Mouse (Mus musculus) ES-CJ7 (cell line): ENCODE results near the gene Castor2.
A peak's percentile ranks its signal among the peaks of the same experiment; 100 is the strongest.

ENCODE experiments used
- DNase-seq: peaks from one replicate; pipeline ENCODE4 v3.0.0; 2011; ENCODE audit warnings: low read depth, low spot score

Gene Castor2

DNA sequence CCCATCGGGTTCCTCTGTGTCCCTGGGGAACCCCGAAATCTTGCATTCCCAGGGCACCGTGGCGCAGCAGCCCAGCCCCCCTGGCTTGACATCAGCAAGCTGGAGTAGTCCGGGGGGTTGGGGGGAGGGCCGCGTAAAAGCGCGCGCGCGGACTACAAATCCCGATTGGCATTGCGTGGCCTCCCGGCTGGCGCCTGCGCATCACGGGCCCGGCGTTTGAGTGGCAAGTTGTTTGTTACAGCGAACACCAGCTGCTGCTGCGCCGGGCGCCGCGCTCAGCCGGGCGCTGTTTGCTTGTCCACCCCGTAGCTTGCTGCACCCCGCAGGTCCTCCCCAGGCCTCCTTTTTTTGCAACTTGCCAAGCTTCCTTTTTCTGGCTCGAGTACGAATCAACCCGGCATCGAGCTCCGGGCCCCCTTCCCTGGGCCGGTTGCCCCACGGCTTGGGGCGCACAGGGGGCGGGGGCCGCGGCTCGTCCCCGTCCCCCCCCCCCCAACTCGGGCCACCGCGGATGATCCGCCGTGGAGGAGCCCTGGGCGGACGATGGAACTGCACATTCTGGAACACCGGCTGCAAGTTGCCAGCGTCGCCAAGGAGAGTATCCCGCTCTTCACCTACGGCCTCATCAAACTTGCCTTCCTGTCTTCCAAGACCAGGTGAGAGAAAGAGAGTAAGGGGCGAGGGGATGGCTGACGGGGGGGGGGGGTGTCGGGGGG lies at the start of gene Castor2:
Gene Castor2, plus strand, starts transcription at position 216 of the 716 bp plus-strand sequence.
- peak; percentile 93 for DNase-seq

DNA sequence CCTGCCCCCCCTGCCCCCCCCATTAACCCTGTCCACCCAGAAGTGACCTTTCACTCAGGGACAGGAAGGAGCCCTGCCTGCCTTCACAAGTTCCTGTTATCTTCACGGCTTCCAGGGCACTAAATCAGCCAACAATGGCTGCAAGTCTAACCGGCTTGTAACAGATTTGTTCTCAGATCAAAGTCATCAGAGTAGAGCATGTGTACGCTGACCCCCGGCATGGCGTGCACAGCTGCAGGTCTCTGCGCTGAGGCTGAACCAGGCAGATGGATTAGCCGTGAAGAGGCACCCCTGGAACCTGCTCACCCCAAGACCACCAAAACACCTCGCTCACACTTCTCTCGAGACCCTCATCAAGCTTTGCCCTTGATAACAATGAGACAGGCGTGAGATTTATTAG lies 48.8 kb upstream of the Castor2 start:
- no peak for DNase-seq

DNA sequence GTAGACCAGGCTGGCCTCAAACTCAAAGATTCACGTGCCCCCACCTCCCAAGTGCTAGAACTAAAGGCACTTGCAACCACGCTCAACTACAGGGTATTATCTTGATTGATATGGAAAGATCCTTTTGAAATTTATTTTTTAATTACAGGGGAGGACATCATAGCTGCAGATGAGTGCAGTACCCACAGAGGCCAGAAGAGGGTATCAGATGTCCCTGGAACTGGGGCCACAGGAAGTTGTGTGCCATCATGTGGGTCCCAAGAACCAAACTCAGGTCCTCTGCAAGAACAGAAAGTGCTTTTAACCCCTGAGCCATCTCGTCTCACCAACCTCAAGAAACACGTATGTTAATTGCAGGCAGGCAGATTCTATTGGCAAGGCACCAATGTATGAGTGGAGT lies 46.9 kb upstream of the Castor2 start:
- DNase-seq = peak; percentile 31

DNA sequence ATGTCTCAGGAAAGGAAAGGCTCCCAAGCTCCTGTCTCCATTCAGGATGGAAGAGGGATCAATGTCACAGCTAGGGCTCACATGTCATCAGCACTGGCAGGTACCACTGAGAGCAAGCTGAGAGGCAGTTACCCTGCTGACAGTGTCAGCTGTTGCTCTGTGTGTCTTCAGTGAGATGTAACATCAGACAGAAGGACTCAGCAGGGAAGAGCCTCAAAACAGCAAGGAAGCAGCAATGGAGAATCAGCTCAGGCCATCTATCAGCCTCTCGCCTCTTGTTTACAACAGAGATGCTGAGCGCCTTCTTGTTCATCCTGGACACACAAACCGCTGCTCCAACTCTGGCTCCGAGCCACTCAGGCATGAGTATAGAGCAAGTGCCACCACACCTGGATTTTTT lies 45.0 kb upstream of the Castor2 start:
- DNase-seq = no peak

DNA sequence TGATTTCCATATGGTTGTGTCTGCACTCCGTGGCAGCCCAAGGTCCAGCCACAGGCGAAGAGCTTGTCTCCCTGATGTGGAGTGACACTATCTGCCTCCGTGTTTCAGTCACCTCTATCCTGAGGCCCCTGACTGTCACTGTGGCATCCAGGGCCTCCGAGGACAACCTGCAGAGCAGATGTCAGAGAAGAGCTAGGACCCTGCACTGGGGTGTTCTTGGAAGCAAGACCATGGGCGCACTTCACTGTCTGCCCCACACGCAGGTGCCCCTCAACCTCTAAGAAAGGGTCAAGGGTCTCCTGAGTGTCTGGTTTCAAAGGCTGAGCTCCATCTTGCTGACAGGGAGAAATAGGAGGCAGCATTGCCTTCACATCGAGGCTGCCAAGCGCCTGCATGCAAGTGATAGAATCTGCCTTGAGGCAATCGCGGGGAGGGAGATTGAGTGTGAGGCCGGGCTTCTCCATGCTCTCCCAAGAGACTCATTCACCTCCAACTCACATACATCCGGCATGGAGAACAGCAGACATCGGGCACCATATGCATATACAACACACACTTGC lies 40.6 kb upstream of the Castor2 start:
- DNase-seq = no peak

DNA sequence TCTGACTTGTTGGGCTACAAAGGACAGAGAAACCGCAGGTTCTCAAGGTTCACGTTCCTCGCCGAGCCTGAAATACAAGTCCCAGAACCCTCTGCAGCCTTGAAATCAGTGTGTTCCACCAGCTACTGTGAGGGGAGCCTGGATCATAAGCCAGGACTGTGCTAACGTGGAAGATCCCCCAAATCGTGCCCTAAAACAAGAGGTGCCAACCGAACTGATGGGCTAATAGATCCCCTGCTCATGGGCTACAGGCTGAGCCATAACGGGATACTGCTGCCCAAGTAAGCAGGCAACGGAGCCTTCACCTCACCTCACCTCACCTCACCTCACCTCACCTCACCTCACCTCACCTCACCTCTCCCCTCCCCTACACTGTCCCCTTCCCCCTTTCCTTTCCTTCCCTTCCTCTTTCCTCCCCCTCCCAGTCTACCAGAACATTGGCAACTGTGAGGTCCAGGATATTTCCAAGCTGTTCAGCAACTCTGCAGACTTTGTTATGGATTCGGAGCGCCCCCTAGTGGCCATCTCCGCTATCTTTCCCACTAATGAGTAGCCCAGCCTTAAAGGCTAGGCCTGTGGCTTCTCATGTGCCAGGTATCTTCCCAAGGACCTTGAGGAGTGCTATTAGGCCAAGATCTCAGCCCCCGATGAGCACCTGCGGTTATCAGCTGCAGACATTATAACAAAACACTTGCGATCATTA lies 36.0 kb upstream of the Castor2 start:
- peak; percentile 80 for DNase-seq

DNA sequence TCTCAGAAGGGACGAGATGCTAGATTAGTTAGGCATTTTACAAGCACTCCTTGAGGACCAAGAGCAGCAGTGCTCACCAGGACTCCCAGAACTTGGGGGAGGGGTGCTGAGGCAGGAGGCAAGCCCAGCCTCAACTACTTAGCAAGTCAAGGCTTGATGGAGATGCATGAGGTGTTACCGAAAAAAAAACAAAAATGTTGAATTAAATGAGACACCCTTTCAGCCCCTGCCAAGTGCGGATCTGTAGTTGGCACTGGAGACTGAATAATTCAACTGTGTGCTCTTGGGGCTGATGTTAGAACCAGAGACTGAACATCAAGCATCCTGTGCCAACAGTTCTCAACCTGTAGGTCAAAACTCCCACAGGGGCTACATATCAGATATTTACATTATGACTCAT lies 33.2 kb upstream of the Castor2 start:
- no peak for DNase-seq

DNA sequence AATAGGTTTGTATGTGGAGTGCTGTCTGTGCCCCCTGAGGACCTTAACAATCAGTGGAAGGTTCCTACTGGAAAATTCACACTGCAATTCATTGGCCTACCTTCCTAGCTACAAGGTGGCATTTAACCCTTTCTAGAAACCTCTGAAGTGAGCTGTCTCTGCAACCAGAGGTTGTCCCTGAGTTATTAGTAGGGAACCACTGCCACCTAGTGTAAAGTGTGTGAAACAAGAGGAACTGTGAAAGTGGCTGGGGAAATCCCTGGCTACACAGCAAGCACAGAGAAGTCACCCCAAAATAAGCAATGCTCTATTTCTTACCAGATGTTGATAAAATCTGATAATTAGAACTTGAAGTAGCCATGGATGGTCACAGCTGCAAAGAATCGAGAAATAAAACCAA lies 31.6 kb upstream of the Castor2 start:
- DNase-seq = peak; percentile 41

DNA sequence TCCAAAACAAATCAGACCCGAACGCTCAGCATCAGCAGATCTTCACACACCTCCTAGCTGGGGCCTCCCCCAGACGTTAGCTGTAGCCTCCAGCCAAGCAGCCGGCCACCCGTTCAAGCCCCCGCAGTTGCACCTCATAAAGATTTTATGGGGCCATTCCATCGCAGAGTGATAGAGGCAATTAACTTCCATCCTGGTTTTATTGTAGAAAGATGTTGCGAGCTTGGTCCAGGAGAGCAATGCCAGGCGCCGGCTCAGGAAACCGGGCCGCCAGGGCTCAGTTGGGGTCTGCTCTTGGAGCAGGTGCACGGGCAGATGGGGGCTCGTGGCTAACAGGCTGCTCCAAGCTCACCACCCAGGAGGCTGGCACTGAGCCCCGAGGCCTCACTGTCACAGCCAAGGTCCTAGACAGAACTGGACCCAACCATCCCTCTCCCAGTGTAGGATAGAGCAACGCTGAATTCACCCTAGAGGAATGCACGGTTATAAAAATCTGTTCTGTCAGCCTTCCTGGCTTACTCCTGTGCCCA lies 25.9 kb upstream of the Castor2 start:
- DNase-seq = no peak

DNA sequence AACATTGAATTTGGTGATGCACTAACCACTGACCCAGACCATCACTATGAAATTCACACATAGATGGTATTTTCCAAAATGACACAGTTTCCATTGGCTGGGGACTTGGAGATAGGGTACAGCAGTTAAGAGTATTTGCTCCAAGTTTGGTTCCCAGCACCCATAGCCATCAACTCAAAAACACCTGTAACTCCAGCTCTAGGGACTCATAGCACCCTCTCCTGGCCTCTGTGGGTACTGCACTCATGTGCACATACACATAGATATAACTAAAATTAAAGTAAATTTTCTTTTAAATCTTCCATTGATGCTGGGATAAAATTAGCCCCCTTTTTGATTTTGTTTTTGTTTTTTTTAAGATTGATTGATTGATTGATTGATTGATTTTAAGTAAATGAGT lies 25.1 kb upstream of the Castor2 start:
- no peak for DNase-seq

DNA sequence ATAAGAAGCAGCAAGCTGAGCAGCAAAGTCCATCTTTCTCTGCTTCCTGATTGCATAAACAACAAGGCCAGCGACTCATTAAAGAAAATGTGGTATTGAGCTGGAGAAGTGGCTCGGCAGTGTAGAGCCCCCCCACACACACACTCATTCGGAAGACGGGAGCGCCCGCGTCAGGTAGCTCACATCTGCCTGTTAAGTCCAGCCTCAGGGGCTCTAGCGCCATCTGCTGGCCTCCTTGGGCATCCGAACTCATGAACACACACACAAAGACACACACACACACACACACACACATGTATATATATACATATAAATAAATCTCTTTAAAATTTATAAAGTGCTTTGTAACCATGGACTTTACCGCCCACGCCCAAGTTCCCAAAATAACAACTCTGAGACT lies 23.3 kb upstream of the Castor2 start:
- peak; percentile 47 for DNase-seq

DNA sequence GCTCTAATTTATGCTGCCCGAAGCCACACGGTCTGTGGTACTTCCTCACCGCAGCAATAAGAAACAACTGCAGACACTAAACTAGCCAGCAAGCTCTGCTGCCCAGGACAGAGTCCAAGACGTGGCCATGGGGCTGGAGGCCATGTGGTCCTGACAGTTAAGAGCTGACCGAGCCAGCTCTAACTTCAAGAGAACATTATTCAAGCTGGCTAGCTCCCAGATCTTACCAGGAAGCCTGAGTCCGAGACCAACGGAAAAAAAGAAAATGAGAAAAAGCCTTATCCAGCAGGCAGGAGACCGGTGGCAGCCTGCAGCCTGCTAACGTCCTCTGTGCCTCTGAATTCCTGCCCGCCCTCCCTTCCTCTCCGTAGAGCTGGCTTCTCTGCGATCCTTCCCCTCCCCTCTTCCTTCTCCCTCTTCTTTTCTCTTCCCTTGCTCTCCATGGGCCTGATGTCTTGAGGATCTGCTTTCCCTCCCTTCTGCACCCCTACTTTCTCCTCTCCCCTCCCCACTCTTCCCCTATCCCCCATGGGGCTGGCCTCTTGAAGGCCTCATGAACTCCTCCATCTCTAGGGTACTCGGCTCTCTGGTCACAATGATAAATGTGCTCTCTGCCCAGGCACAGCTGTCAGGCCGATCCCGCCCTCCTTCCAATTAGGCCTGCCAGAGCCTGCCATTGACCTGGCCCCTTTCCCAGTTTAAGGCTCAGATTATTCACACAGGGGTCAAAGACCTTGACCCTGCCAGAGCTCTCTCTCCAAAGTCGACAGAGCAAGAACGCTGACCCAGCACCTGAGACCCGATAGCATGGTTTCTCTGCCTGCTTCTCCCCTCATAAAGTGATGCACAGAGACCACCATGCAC lies 18.6 kb upstream of the Castor2 start:
- DNase-seq = no peak

DNA sequence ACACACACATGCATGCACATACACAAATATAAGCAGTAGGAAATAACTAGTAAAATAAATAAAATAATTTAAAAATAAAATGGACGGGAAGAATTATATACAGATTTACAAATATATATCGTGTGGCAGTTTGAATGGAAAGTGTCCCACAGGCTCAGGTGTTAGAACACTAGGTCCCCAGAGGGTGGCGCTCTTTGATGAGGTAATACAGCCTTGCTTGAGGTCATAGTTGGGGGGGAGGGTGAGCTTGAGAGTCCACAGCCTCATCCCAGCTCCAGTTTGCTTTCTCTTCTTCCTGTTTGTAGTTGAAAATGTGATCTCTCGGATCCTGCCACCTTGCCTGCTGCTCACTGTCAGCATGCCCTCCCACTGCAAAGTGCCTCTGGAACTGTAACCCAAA lies 14.3 kb upstream of the Castor2 start:
- peak; percentile 42 for DNase-seq

DNA sequence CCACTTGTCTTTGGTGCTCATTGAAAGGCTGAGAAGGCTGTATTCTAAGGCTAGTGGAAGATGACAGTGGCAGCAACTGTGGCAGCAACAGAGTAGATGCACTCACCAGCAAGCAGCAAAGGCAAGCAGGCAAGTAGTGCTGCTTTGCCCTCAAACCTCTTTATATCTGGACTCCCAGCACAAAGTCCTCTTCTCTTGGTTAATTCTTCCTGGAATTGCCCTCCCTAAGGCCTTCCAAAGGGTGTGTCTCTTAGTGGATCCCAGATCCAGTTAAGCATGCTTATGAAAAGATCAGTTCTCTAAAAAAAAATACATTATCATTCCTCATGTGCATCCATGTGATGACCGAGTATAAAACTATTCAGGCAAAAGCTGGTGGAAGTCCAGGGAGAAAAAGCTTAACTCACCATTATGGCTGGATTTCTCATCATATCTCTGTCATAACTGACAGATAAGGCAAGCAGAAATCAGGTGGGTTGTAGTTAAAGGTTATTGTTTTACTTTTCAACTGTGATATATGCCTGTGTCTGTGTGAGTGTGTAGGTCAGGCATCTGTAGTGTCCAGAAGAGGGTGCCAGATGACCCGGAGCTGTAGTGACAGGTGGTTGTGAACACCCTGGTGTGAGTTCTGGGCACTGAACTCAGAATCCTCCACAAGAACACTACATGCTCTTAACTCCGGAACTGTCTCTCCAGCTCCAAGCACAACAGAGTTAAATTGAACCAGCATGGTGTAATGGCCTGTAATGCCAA lies 13.4 kb upstream of the Castor2 start:
- DNase-seq = no peak

DNA sequence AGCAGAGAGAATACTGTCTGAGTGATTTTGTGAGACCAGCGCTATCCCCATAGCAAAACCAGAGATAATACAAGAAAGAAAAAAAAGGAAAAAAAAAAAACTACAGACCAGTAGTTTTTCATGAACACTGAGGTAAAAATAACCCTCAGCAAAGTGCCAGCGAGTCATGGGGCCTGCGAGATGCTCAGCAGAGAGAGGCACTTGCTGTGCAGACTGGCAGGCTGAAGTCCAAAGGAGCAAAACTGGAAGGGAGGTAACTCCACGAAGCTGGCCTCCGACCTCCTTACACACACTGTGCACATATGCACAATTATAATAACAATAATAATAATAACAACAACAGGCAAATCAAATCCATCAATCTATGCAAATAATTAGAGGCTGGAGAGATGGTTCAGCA lies 12.3 kb upstream of the Castor2 start:
- DNase-seq = no peak

DNA sequence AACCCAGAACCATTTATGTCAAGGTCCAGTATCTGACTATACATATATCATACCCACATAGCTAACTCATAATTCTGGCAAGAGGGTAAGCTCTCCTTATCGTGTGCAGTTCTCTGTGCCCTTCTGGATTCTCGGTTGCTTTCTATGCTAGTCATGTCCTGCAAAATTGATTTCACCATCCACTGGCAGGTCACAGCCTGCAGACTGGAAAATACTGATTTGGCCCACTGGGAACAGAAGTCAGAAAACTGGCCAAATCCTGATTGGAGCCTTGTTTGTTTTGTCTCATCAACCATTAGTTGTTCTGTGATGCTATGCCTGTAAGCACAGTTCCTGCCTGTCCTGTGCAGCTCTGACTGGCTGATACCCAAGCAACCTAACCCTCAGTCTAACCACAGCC lies 3.7 kb upstream of the Castor2 start:
- DNase-seq = no peak

DNA sequence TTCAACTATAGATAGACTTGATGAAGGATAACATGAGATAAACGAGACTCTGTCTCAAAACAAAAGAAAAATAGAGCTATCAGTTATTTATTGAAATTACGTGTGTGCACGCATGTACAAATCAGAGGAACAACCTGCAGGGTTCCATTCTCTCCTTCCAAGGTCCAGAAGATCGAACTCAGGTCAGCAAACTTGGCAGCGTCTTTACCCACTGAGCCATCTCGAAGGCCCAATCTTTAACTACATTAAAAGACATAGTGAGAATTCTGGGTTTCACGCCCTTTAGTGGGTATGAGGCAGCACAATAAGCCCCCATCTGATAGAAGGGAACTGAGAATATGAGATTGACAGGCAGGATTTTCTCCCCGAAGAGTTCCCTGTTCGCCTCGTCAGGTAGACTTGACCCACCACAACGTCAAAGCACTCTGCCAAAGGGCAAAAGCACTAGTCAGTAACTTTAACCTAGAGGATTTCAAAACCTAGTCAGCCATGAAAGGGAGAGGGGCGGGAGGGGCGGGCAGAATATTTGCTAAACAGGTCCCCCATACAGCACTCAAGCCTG lies 1.1 kb upstream of the Castor2 start:
- DNase-seq = no peak

DNA sequence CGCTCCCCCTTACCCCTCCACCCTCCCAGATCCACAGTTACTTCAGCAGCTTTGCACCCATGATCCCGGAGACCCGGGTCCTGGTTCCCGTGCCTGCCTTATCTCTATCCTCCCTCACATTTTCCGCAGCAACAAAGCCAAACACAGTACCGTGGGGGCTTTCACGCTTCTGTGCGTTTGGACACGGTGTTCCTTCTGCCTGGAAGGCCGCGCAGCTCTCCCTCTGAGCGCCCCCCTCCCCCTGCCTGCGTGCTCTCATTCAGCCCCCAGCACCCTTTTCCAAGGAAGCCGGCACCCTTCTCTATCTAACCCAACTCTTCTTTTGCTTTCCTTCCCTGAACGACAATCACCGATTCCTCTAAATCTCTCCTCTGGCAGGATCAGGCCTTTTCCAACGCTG lies 535 bp upstream of the Castor2 start:
- DNase-seq = no peak

DNA sequence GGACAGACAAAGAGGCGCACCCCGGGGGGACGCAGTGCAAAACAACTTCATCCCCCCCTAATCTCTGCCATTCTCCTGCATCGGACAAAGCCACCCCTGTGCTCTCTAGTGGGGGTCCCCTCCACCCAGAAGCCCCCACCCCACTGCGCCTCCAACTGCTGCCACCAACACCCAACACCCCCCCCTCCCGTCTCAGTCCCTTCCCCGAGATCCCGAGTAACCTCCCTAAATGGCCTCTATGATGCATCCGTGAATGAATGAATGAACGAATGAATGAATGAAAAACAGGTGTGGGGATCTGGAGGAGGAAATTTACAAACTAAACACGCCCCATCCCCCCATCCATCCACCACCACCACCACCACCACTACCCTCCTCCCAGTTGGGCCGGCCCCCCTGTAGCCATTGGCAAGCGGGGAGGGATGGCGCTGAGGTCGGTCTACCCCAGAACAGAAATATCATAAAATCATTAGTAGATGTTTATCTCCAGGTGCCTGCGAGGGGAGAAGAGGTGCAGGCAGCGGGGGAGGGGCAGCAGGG lies 791 bp downstream of the Castor2 start:
- no peak for DNase-seq

DNA sequence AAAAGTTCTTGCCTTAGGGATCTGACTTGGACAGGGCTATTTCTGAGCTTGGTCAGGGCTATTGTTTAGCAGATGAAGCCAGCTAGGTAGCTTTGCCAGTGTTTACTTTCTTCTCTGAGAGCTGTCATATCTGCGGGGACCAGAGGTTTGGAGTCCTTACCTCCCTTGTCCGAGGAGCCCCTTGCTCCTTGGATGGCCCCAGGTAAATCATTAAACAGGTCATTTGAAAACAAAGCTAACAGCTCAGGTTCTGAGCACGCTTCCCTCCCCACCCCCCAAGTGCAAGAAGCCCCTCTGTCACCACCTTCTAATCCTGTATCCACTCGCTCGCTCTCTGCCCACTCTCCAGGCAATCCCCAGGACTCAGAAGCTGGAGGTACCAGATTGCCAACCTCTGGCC lies 1.8 kb downstream of the Castor2 start:
- no peak for DNase-seq

DNA sequence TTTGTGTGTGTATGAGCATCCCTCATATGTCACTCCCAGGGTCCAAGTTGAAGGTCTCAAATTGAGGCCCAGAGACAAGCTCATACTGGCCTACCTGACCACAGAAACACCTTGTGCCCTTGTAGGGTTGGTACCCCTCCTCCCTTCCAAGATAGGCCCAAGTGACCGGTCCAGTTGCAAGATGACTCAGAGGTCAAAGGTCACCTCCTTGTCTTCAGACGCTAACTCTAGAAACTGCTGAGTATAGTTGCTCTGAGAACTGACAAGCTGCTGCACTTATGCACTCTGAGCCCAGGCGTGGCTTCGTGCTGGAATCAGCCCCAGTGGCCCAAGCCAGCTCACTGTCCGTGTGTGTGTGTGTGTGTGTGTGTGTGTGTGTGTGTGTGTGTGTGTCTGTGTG lies 2.4 kb downstream of the Castor2 start:
- no peak for DNase-seq
